Mouse (Mus musculus): Measurements from ENCODE around the gene Ryr2. TPM values are rescaled to one million over a fixed set of nuclear protein-coding genes. Genes with fewer than 3 reads are reported as not detected.

Ryr2 gene
- total RNA-seq, 2 experiments from 2014 or later, result 15.4 to 16.9 TPM

GRCm38 (mm10) chr13:12039967-12040366, 66.8 kb downstream of the Ryr2 start:
- no peak for DNase-seq (ENCODE audit: low spot score in 2 of 2)

DNA sequence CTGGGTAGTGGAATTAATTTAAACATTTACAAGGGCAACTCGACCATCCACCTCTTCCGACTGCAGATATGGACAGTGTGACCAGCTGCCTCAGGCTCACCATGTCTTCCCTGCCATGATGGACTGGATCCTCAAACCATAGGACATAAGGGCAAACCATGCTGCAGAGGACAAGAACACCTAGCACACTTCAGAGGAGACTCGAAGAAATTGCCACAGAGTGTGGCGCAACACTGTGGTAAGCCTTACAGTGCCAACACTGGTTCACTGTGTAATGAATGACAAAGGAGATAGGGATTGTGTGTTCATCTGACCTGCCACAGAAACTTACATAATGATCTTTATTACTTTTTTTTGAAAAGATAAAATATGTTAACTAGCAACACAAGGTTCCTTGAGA, 68.1 kb downstream of the Ryr2 start:
- DNase-seq (ENCODE audit: low spot score in 2 of 2), result no peak

DNA sequence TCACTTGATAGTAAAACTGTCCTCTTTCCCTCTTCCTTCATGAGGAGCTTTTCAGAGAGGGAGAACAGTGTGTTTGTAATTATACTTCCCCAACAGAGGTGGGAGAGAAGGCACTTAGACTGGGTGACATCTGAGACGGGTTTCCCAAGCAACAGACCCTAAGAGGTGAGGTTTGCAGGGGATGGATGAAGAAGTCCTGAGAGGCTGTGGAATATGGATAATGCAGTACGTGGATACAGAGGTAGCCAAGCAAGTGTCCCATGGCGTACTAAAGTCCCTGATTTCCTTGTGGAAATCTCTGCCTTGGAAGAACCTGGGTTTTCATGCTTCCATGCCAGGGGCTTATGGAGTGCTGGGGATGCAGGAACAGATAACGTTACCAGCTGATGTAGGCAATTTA, 69.5 kb downstream of the Ryr2 start:
- DNase-seq (ENCODE audit: low spot score in 2 of 2), result no peak

DNA sequence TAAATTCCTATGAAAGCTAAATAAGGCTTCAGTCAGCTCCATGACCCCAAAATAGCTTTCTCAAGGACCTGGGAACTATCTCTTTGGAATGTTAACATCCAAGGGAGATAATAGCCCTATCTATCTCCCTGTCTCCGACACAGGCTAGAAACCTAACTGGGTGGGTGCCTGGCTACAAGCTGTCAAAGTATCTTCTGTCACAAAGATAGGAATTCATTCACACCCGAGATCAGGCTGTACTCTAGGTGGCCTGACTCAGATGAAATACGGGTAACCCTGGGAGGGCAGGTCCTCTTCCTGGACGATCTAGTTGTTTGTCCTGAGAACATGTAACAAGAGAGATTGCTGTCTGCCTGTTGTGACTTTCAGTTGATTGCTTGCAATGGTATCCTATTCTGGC, 69.9 kb downstream of the Ryr2 start:
- no peak for DNase-seq (ENCODE audit: low spot score in 2 of 2)

DNA sequence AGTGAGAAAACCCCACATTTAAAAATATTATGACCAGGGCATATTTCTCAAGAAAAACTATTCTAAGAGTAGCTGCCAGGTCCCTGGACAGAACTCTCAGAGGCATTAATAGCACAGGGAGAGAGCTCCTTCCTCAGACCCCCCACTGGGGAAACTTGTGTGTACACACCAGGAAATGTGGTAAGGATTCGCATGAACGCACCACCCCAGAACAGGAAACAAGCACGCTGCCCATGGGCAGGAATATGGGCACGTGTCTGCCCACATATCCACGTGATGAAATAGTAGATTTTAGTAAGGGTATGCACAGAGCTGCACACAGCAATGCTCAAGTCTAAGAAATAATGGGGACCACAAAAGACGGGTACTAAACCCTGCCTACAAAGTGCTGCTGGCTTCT, 72.8 kb downstream of the Ryr2 start:
- DNase-seq (ENCODE audit: low spot score in 2 of 2), result no peak

DNA sequence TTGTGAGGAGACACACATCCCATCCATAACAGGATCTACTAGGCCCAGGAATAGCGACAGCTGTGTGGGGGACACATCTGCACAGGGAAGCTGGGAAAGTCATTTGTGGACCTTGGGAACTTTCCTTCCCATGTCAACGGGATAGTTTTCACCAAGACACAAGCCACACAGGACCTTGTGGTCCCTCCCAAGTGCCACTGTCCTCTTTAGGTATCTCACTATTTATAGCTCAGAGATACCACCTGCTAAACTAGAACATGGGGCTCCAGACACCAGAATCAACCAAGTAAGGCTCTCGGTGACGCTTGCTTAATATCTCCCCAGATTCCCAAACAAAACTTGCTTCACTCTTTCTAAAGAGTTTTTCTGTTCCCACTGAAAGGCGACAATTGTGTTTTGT, 73.5 kb downstream of the Ryr2 start:
- no peak for DNase-seq (ENCODE audit: low spot score in 2 of 2)

- DNase-seq (ENCODE audit: low spot score in 2 of 2), result no peak
Observed at GRCm38 (mm10) chr13:12029841-12030240, 76.9 kb downstream of the Ryr2 start.

DNA sequence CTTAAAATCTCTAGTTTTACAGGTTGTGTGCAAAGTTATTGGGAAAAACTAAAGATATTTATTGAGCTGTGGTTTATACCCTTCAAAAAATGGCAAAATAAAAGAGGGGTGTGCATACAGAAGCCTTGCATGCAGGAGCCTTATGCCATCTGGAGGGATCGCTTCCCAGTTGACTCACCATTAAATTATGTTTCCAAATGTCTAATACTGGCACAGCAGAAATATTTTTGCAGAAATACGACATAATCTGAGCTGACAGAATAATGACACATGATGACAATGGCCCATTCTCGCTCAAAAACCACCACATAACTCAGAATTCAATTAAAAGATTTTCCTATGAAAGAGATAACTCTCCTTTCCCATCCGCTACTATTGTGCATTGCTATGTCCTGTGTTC, 77.4 kb downstream of the Ryr2 start:
- no peak for DNase-seq (ENCODE audit: low spot score in 2 of 2)

- no peak for DNase-seq (ENCODE audit: low spot score in 2 of 2)
Observed at GRCm38 (mm10) chr13:12018046-12018445, 88.7 kb downstream of the Ryr2 start.

- DNase-seq (ENCODE audit: low spot score in 2 of 2), result no peak
Observed at GRCm38 (mm10) chr13:12013986-12014385, 92.8 kb downstream of the Ryr2 start.

GRCm38 (mm10) chr13:12008995-12009689, 97.6 kb downstream of the Ryr2 start:
- no peak for DNase-seq (ENCODE audit: low spot score in 2 of 2)

DNA sequence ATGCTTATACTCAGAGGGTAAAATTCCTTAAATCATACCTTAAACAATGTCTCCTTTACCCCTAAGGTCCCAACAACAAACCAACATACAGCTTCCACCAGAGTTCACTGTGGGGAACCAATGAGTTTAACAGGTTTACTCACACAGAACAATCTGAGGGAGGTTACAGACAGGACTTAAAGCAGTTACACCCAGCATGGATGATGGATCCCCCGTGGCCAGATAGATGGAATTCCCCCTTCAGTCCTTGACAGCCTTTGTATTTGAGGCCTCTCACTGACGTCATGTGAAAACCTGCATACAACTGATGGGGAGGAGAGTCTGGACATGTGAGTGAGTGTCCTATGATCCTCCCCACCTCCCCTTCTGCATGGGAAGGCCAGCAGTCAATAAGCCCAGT, 99.2 kb downstream of the Ryr2 start:
- no peak for DNase-seq (ENCODE audit: low spot score in 2 of 2)

DNA sequence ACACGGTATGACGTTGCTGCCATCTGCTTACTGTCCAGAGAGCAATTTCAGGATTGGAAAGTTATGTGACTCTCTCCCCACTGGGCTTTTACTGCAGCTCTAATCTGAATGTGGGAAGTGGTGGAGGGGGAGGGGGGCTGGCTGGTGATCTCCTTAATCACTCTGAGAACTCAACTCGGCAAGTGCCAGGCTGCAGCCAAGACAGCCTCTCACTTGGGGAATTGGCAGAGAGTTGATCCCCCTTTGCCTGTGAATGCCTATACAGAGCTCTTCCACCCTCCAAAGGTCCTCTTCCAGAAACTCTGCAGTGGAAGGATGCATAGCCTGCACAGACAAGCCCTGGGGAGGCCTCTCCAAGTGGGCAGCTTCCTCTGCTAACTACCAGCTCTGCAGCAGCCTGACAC, 104.9 kb downstream of the Ryr2 start:
- DNase-seq (ENCODE audit: low spot score in 2 of 2), result no peak

GRCm38 (mm10) chr13:11999851-12000250, 106.9 kb downstream of the Ryr2 start:
- no peak for DNase-seq (ENCODE audit: low spot score in 2 of 2)

- no peak for DNase-seq (ENCODE audit: low spot score in 2 of 2)
Observed at GRCm38 (mm10) chr13:11997366-11997765, 109.4 kb downstream of the Ryr2 start.

GRCm38 (mm10) chr13:11987556-11987955, 119.2 kb downstream of the Ryr2 start:
- no peak for DNase-seq (ENCODE audit: low spot score in 2 of 2)

- no peak for DNase-seq (ENCODE audit: low spot score in 2 of 2)
Observed at GRCm38 (mm10) chr13:11985056-11985455, 121.7 kb downstream of the Ryr2 start.

- no peak for DNase-seq (ENCODE audit: low spot score in 2 of 2)
Observed at GRCm38 (mm10) chr13:11978997-11979396, 127.7 kb downstream of the Ryr2 start.

GRCm38 (mm10) chr13:11978359-11978758, 128.4 kb downstream of the Ryr2 start:
- no peak for DNase-seq (ENCODE audit: low spot score in 2 of 2)

- no peak for DNase-seq (ENCODE audit: low spot score in 2 of 2)
Observed at GRCm38 (mm10) chr13:11977606-11978005, 129.1 kb downstream of the Ryr2 start.

DNA sequence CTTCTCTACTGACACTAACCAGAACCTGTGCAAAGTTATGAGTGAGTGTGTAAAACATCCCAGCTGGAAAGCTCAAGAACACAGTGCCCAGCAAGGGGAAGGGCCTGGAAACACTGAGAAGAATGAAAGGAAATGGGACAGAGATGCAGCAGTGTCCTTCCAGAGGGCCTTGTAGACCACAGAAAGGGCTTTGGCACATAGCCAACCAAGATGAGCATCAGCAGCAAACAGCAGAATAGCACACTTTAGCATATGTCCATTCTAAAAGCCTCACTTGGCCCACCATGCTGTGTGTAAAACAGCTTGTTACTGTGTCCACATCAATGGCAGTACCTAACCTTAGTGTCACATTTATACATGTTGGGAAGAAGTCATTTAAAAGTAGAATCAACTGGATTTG, 142.4 kb downstream of the Ryr2 start:
- DNase-seq (ENCODE audit: low spot score in 2 of 2), result no peak

- DNase-seq (ENCODE audit: low spot score in 2 of 2), result no peak
Observed at GRCm38 (mm10) chr13:11959488-11960174, 147.1 kb downstream of the Ryr2 start.

DNA sequence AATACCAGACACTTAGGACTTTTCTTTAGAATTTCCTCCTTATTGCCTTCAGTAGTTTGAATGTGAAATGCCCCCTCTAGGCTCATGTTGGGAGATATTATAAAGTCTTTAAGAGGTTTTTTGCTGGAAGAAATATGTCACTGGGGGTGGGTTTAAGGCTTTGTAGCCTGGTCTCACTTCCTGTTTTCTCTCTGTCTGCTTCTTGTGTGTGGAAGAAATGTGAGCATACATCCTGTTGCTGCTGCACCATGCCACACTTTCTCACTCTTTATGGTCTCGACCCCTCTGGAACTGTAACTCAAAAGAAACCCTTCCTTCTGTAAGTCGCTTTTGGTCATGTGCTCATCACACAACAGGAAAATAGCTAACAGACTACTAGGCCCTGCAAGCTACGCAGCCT, 147.9 kb downstream of the Ryr2 start:
- no peak for DNase-seq (ENCODE audit: low spot score in 2 of 2)
